Mouse (Mus musculus) MEL (cell line): Measurements from ENCODE around the gene Gpr180. TPM values are rescaled to one million over a fixed set of nuclear protein-coding genes. Genes with fewer than 3 reads are reported as not detected.
"Not testable (repeated sequence)": the region's sequence is repeated elsewhere in the genome, so short reads cannot be mapped to it uniquely, and the experiment has no call there.

Source experiments
- DNase-seq: peaks from one replicate; pipeline ENCODE4 v3.0.0; 2011; ENCODE audit warnings: low read depth, low spot score
- H3K27ac ChIP-seq: 2 replicates; pipeline ENCODE4 v1.5.1; 2012; ENCODE audit warnings: low read depth, mild to moderate bottlenecking, control low read depth, low read length, moderate library complexity; ENCODE audit not compliant: control insufficient read depth
- H3K27me3 ChIP-seq, 2 experiments: fragments of 150-350 bp in 1 of 2; sonication (generic) in 1 of 2; 2 replicates each; pipeline ENCODE4 v1.6.1; 2012; ENCODE audit warnings: low read length in 2 of 2, mild to moderate bottlenecking in 2 of 2, improper control_type of control experiment in 1 of 2, moderate library complexity in 1 of 2; ENCODE audit not compliant: insufficient read depth in 2 of 2, control insufficient read depth in 1 of 2
- H3K36me3 ChIP-seq, 2 experiments: 2 replicates each; pipeline ENCODE4 v1.6.1; 2012 to 2014; ENCODE audit warnings: low read length in 2 of 2, improper control_type of control experiment in 1 of 2, inconsistent platforms in 1 of 2, mild to moderate bottlenecking in 1 of 2; ENCODE audit not compliant: insufficient read depth in 2 of 2, control insufficient read depth in 1 of 2
- H3K4me1 ChIP-seq, 2 experiments: fragments of 150-350 bp in 1 of 2; sonication (generic) in 1 of 2; 2 replicates each; pipeline ENCODE4 v1.6.1; 2012; ENCODE audit warnings: low read length in 2 of 2, improper control_type of control experiment in 1 of 2, mild to moderate bottlenecking in 1 of 2; ENCODE audit not compliant: insufficient read depth in 2 of 2, control insufficient read depth in 1 of 2
- H3K4me3 ChIP-seq, 2 experiments: fragments of 150-350 bp in 1 of 2; sonication (generic) in 1 of 2; 2 replicates each; pipeline ENCODE4 v1.5.1; 2012; ENCODE audit warnings: low read depth in 2 of 2, low read length in 2 of 2, mild to moderate bottlenecking in 2 of 2, moderate library complexity in 2 of 2, control low read depth in 1 of 2, improper control_type of control experiment in 1 of 2; ENCODE audit not compliant: control insufficient read depth in 1 of 2, insufficient read depth in 1 of 2
- H3K79me2 ChIP-seq: 2 replicates; pipeline ENCODE4 v1.6.1; 2012; ENCODE audit warnings: mild to moderate bottlenecking, low read length, moderate library complexity; ENCODE audit not compliant: control insufficient read depth, poor library complexity, insufficient read depth
- H3K9ac ChIP-seq: 2 replicates; pipeline ENCODE4 v1.6.1; 2012; ENCODE audit warnings: low read depth, mild to moderate bottlenecking, control low read depth, low read length, moderate library complexity; ENCODE audit not compliant: control insufficient read depth, poor library complexity, severe bottlenecking
- H3K9me3 ChIP-seq: fragments of 150-350 bp; sonication (generic); replicated peaks from 2 replicates; pipeline ENCODE4 v1.6.1; 2012; ENCODE audit warnings: mild to moderate bottlenecking, low read length, improper control_type of control experiment, moderate library complexity; ENCODE audit not compliant: insufficient read depth
- CHD1 ChIP-seq: IDR thresholded peaks from 2 replicates; pipeline ENCODE4 v1.6.1; 2012; ENCODE audit warnings: low read depth, mild to moderate bottlenecking, inconsistent platforms, low read length, improper control_type of control experiment
- E2F4 ChIP-seq: IDR thresholded peaks from 2 replicates; pipeline ENCODE4 v1.6.1; 2011; ENCODE audit warnings: low read depth, low read length, improper control_type of control experiment, borderline replicate concordance
- ETS1 ChIP-seq: IDR thresholded peaks from 2 replicates; pipeline ENCODE4 v1.6.1; 2012; ENCODE audit warnings: low read depth, mild to moderate bottlenecking, inconsistent platforms, low read length, improper control_type of control experiment, moderate library complexity
- GABPA ChIP-seq: IDR thresholded peaks from 2 replicates; pipeline ENCODE4 v1.6.1; 2012; ENCODE audit warnings: low read depth, mild to moderate bottlenecking, inconsistent platforms, low read length, improper control_type of control experiment, moderate library complexity
- HCFC1 ChIP-seq: IDR thresholded peaks from 2 replicates; pipeline ENCODE4 v1.6.1; 2012; ENCODE audit warnings: low read depth, mild to moderate bottlenecking, inconsistent platforms, low read length, improper control_type of control experiment, moderate library complexity
- MAFK ChIP-seq: IDR thresholded peaks from 2 replicates; pipeline ENCODE4 v1.6.1; 2011; ENCODE audit warnings: low read depth, mild to moderate bottlenecking, low read length, improper control_type of control experiment, borderline replicate concordance
- MEF2A ChIP-seq: IDR thresholded peaks from 2 replicates; pipeline ENCODE4 v1.6.1; 2014; ENCODE audit warnings: low read depth, mild to moderate bottlenecking, inconsistent platforms, low read length, improper control_type of control experiment; ENCODE audit not compliant: poor library complexity, insufficient replicate concordance, severe bottlenecking; ENCODE audit errors: extremely low read depth
- MYC ChIP-seq: IDR thresholded peaks from 2 replicates; pipeline ENCODE4 v1.6.1; 2011; ENCODE audit warnings: low read depth, mild to moderate bottlenecking, low read length, improper control_type of control experiment, moderate library complexity
- NELFE ChIP-seq: IDR thresholded peaks from 2 replicates; pipeline ENCODE4 v1.6.1; 2011; ENCODE audit warnings: low read depth, low read length, improper control_type of control experiment
- POLR2AphosphoS5 ChIP-seq: IDR thresholded peaks from 2 replicates; pipeline ENCODE4 v1.6.1; 2012; ENCODE audit warnings: low read depth, borderline replicate concordance, mild to moderate bottlenecking, inconsistent platforms, low read length, moderate library complexity, mixed read lengths
- SIN3A ChIP-seq: IDR thresholded peaks from 2 replicates; pipeline ENCODE4 v1.6.1; 2012; ENCODE audit warnings: low read length, improper control_type of control experiment, inconsistent platforms
- SMC3 ChIP-seq: IDR thresholded peaks from 2 replicates; pipeline ENCODE4 v1.6.1; 2011; ENCODE audit warnings: low read depth, low read length, improper control_type of control experiment
- TBP ChIP-seq: IDR thresholded peaks from 2 replicates; pipeline ENCODE4 v1.8.0; 2011; ENCODE audit warnings: low read depth, low read length, improper control_type of control experiment
- UBTF ChIP-seq: IDR thresholded peaks from 2 replicates; pipeline ENCODE4 v1.6.1; 2012; ENCODE audit warnings: low read depth, mild to moderate bottlenecking, inconsistent platforms, low read length, improper control_type of control experiment, moderate library complexity, borderline replicate concordance; ENCODE audit not compliant: insufficient read depth
- USF1 ChIP-seq: IDR thresholded peaks from 2 replicates; pipeline ENCODE4 v1.6.1; 2014; ENCODE audit warnings: low read depth, mild to moderate bottlenecking, inconsistent platforms, low read length, improper control_type of control experiment, moderate library complexity
- ZNF384 ChIP-seq: IDR thresholded peaks from 2 replicates; pipeline ENCODE4 v1.6.1; 2012; ENCODE audit warnings: low read depth, mild to moderate bottlenecking, inconsistent platforms, low read length, improper control_type of control experiment
- polyA plus RNA-seq, 2 experiments: library from polyadenylated mRNA; stranded (reverse) in 1 of 2; unstranded in 1 of 2; fragments of >175 nt in 1 of 2; fragments of >200 nt in 1 of 2; gene quantifications; 2 replicates each; pipeline versions ENCODE4 v1.2.1 to v1.2.4; 2012; ENCODE audit warnings: low replicate concordance in 2 of 2, low read depth in 1 of 2; ENCODE audit not compliant: insufficient read length in 2 of 2, insufficient read depth in 1 of 2, missing spikeins in 1 of 2
- total RNA-seq: library from RNA; depleted of rRNA; stranded (reverse); fragments of 300-350 nt; gene quantifications from 2 replicates; pipeline ENCODE4 v1.2.3, GENCODE M21; 2012

Gpr180 gene
- total and polyA plus RNA-seq, 3 experiments: 12.6 to 14.8 TPM; not detected in 1

DNA sequence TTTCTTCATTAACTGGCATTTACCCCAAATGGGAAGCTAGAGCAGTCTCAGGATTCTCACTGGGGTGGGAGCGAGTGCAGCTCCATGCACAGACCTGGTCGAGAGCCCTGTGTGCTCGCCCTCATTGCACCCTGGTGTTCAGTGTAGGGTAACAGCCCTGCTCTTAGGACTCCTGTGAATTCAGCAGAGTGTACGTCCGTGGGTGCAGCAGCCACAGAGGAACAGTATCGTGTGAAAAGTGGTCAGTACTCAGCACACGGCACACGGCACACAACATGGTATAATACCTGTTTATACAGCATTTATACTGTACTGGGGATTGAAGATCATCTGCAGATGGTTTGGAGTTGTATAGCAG lies 15.3 kb downstream of the Gpr180 start:
- H3K9ac ChIP-seq: no peak overlapping the region
- no peak for DNase-seq

DNA sequence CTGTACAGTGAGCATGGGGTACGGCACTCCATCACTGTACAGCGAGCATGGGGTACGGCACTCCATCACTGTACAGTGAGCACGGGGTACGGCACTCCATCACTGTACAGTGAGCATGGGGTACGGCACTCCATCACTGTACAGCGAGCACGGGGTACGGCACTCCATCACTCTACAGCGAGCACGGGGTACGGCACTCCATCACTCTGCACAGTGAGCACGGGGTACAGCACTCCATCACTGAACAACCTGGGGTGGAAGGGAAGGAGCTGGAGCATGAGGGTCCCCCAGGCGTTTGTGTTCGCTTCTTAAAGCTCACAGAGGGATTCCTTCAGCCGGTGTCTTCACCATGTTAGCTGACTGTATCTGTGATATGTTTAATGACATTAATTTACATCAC lies 19.1 kb downstream of the Gpr180 start:
- not testable (repeated sequence) for H3K9me3 ChIP-seq, H3K4me1 ChIP-seq, DNase-seq, H3K79me2 ChIP-seq, H3K9ac ChIP-seq, H3K36me3 ChIP-seq, H3K27me3 ChIP-seq, H3K27ac ChIP-seq, H3K4me3 ChIP-seq

More for the DNA sequence above, 15.3 kb downstream of the Gpr180 start:
- Histone ChIP-seq H3K79me2 (no peaks in the 10 kb centered on the region), H3K4me1 (no peaks in the 10 kb centered on the region), H3K9me3 (no peaks in the 10 kb centered on the region), H3K27ac (no peak overlapping the region), H3K36me3 (no peaks in the 10 kb centered on the region), H3K27me3 (no peaks in the 10 kb centered on the region)
- TF ChIP-seq MYC: no peak
- TF ChIP-seq ETS1: no peak
- no peak for TF ChIP-seq MAFK
- TF ChIP-seq, all 39 proteins: peak for 0
- H3K4me3 ChIP-seq: no peak overlapping the region

DNA sequence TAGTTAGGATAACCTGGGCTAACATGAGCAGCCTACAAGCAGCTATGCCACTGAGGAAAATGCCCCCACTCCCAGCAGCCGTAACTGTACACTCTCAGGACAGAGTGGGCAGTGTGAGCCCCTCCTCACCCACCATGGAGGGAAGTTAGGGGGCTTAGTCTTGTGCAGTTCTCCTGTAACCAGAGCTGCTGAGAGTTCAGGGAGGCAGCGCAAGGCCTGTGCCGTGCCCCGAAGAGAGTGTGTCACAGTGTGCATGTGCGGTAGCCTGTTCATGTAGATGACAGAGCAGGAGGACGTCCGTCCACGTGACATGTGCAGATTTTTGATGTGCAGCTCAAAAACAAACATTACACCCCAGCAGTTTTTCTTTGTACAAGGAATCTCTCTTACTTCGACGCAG lies 19.8 kb downstream of the Gpr180 start:
- DNase-seq: no peak
- H3K9me3 ChIP-seq: no peaks in the 10 kb centered on the region
- H3K9ac ChIP-seq: no peak overlapping the region
- no peak overlapping the region for H3K27ac ChIP-seq
- H3K27me3 ChIP-seq: no peaks in the 10 kb centered on the region
- TF ChIP-seq E2F4 (no peak), GABPA (no peak), SIN3A (no peak), NELFE (no peak), SMC3 (no peak), ZNF384 (no peak), CHD1 (no peak), UBTF (no peak), POLR2AphosphoS5 (no peak), TBP (no peak), HCFC1 (no peak), MEF2A (no peak), USF1 (no peak)
- H3K36me3 ChIP-seq: no peaks in the 10 kb centered on the region
- no peaks in the 10 kb centered on the region for H3K4me1 ChIP-seq
- no peaks in the 10 kb centered on the region for H3K79me2 ChIP-seq
- H3K4me3 ChIP-seq: no peak overlapping the region
